Mouse (Mus musculus): ENCODE measurements around the gene Slco1a6. TPM values are rescaled to one million over a fixed set of nuclear protein-coding genes. Genes with fewer than 3 reads are reported as not detected.
"Not testable (repeated sequence)": the region's sequence is repeated elsewhere in the genome, so short reads cannot be mapped to it uniquely, and the experiment has no call there.

Slco1a6 gene
- polyA plus RNA-seq, 1 experiment = not detected

GRCm38 (mm10) chr6:142163406-142163805 is 44.9 kb downstream of the Slco1a6 start:
- Histone ChIP-seq H3K36me3 (ENCODE audit: control insufficient read depth, insufficient read depth) (no peaks in the 10 kb centered on the region), H3K79me3 (ENCODE audit: low read depth) (no peaks in the 10 kb centered on the region), H3K4me3 (ENCODE audit: insufficient read depth, poor library complexity, severe bottlenecking) (no peak overlapping the region), H3K27me3 (ENCODE audit: control insufficient read depth, insufficient read depth, insufficient read length) (no peaks in the 10 kb centered on the region), H3ac (ENCODE audit: control insufficient read depth, insufficient read length, low read depth) (no peak overlapping the region), H3K79me2 (ENCODE audit: control insufficient read depth, insufficient read depth) (no peaks in the 10 kb centered on the region)
- TF ChIP-seq USF1 (IDR thresholded peaks at IDR 0.05; ENCODE audit: low read depth) (no peak), CEBPB (IDR thresholded peaks at IDR 0.05; ENCODE audit: low read depth) (no peak), MYOD1 (IDR thresholded peaks at IDR 0.05; ENCODE audit: control insufficient read depth, insufficient read length, low read depth) (no peak), CTCF (IDR thresholded peaks at IDR 0.05; ENCODE audit: control insufficient read depth, insufficient read depth, insufficient read length) (no peak)

- no peaks in the 10 kb centered on the region for H3K79me2 ChIP-seq (ENCODE audit: control insufficient read depth, insufficient read depth)
- H3K4me3 ChIP-seq (ENCODE audit: insufficient read depth, poor library complexity, severe bottlenecking) = no peak overlapping the region
- TF ChIP-seq CTCF (IDR thresholded peaks at IDR 0.05; ENCODE audit: control insufficient read depth, insufficient read depth, insufficient read length) (no peak), MAX (IDR thresholded peaks at IDR 0.05) (no peak), CEBPB (IDR thresholded peaks at IDR 0.05; ENCODE audit: low read depth) (no peak), MYOG (IDR thresholded peaks at IDR 0.05; ENCODE audit: control insufficient read depth, extremely low read depth, insufficient read length) (no peak), FOSL1 (IDR thresholded peaks at IDR 0.05; ENCODE audit: insufficient read depth, low read length, poor library complexity, severe bottlenecking) (no peak), MYOD1 (IDR thresholded peaks at IDR 0.05; ENCODE audit: control insufficient read depth, insufficient read length, low read depth) (no peak), USF1 (IDR thresholded peaks at IDR 0.05; ENCODE audit: low read depth) (no peak)
- no peaks in the 10 kb centered on the region for H3K36me3 ChIP-seq (ENCODE audit: control insufficient read depth, insufficient read depth)
- no peaks in the 10 kb centered on the region for H3K79me3 ChIP-seq (ENCODE audit: low read depth)
- H3K27me3 ChIP-seq (ENCODE audit: control insufficient read depth, insufficient read depth, insufficient read length) = no peaks in the 10 kb centered on the region
- no peak overlapping the region for H3ac ChIP-seq (ENCODE audit: control insufficient read depth, insufficient read length, low read depth)
These were observed 47.1 kb downstream of the Slco1a6 start for GRCm38 (mm10) chr6:142161171-142161570.

DNA sequence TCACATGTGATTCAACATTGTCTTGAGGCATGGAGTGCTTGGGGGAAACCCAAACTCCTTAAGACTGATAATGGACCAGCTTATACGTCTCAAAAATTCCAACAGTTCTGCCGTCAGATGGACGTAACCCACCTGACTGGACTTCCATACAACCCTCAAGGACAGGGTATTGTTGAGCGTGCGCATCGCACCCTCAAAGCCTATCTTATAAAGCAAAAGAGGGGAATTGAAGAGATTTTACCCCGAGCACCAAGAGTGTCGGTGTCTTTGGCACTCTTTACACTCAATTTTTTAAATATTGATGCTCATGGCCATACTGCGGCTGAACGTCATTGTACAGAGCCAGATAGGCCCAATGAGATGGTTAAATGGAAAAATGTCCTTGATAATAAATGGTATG is 54.2 kb downstream of the Slco1a6 start:
- not testable (repeated sequence) for H3K27me3 ChIP-seq (ENCODE audit: control insufficient read depth, insufficient read depth, insufficient read length); H3K36me3 ChIP-seq (ENCODE audit: control insufficient read depth, insufficient read depth); H3K79me2 ChIP-seq (ENCODE audit: control insufficient read depth, insufficient read depth); H3ac ChIP-seq (ENCODE audit: control insufficient read depth, insufficient read length, low read depth); H3K79me3 ChIP-seq (ENCODE audit: low read depth); H3K4me3 ChIP-seq (ENCODE audit: insufficient read depth, poor library complexity, severe bottlenecking)

- no peaks in the 10 kb centered on the region for H3K27me3 ChIP-seq (ENCODE audit: control insufficient read depth, insufficient read depth, insufficient read length)
- H3K36me3 ChIP-seq (ENCODE audit: control insufficient read depth, insufficient read depth) = no peaks in the 10 kb centered on the region
- no peaks in the 10 kb centered on the region for H3K79me2 ChIP-seq (ENCODE audit: control insufficient read depth, insufficient read depth)
- no peak overlapping the region for H3K4me3 ChIP-seq (ENCODE audit: insufficient read depth, poor library complexity, severe bottlenecking)
- no peaks in the 10 kb centered on the region for H3K79me3 ChIP-seq (ENCODE audit: low read depth)
- TF ChIP-seq MYOD1 (IDR thresholded peaks at IDR 0.05; ENCODE audit: control insufficient read depth, insufficient read length, low read depth) (no peak), USF1 (IDR thresholded peaks at IDR 0.05; ENCODE audit: low read depth) (no peak), MAX (IDR thresholded peaks at IDR 0.05) (no peak), CEBPB (IDR thresholded peaks at IDR 0.05; ENCODE audit: low read depth) (no peak), CTCF (IDR thresholded peaks at IDR 0.05; ENCODE audit: control insufficient read depth, insufficient read depth, insufficient read length) (no peak), MYOG (IDR thresholded peaks at IDR 0.05; ENCODE audit: control insufficient read depth, extremely low read depth, insufficient read length) (no peak), FOSL1 (IDR thresholded peaks at IDR 0.05; ENCODE audit: insufficient read depth, low read length, poor library complexity, severe bottlenecking) (no peak)
- H3ac ChIP-seq (ENCODE audit: control insufficient read depth, insufficient read length, low read depth) = no peak overlapping the region
These were observed 60.0 kb downstream of the Slco1a6 start for GRCm38 (mm10) chr6:142148371-142148770.

GRCm38 (mm10) chr6:142111667-142112305 is 96.5 kb downstream of the Slco1a6 start:
- no peak overlapping the region for H3K4me3 ChIP-seq (ENCODE audit: insufficient read depth, poor library complexity, severe bottlenecking)
- H3K36me3 ChIP-seq (ENCODE audit: control insufficient read depth, insufficient read depth) = no peaks in the 10 kb centered on the region
- H3K79me3 ChIP-seq (ENCODE audit: low read depth) = no peaks in the 10 kb centered on the region
- no peak overlapping the region for H3ac ChIP-seq (ENCODE audit: control insufficient read depth, insufficient read length, low read depth)
- no peaks in the 10 kb centered on the region for H3K27me3 ChIP-seq (ENCODE audit: control insufficient read depth, insufficient read depth, insufficient read length)
- H3K79me2 ChIP-seq (ENCODE audit: control insufficient read depth, insufficient read depth) = no peaks in the 10 kb centered on the region
- no peak for TF ChIP-seq MYOD1 (IDR thresholded peaks at IDR 0.05; ENCODE audit: control insufficient read depth, insufficient read length, low read depth)
- no peak for TF ChIP-seq CEBPB (IDR thresholded peaks at IDR 0.05; ENCODE audit: low read depth)
- no peak for TF ChIP-seq USF1 (IDR thresholded peaks at IDR 0.05; ENCODE audit: low read depth)
- TF ChIP-seq MAX (IDR thresholded peaks at IDR 0.05) = no peak
- no peak for TF ChIP-seq FOSL1 (IDR thresholded peaks at IDR 0.05; ENCODE audit: insufficient read depth, low read length, poor library complexity, severe bottlenecking)
- no peak for TF ChIP-seq MYOG (IDR thresholded peaks at IDR 0.05; ENCODE audit: control insufficient read depth, extremely low read depth, insufficient read length)
- no peak for TF ChIP-seq CTCF (IDR thresholded peaks at IDR 0.05; ENCODE audit: control insufficient read depth, insufficient read depth, insufficient read length)

GRCm38 (mm10) chr6:142091126-142091525 is 117.2 kb downstream of the Slco1a6 start:
- H3ac ChIP-seq (ENCODE audit: control insufficient read depth, insufficient read length, low read depth) = no peak overlapping the region
- no peaks in the 10 kb centered on the region for H3K79me3 ChIP-seq (ENCODE audit: low read depth)
- H3K27me3 ChIP-seq (ENCODE audit: control insufficient read depth, insufficient read depth, insufficient read length) = no peaks in the 10 kb centered on the region
- H3K79me2 ChIP-seq (ENCODE audit: control insufficient read depth, insufficient read depth) = no peaks in the 10 kb centered on the region
- no peaks in the 10 kb centered on the region for H3K36me3 ChIP-seq (ENCODE audit: control insufficient read depth, insufficient read depth)
- no peak overlapping the region for H3K4me3 ChIP-seq (ENCODE audit: insufficient read depth, poor library complexity, severe bottlenecking)
- TF ChIP-seq MYOG (IDR thresholded peaks at IDR 0.05; ENCODE audit: control insufficient read depth, extremely low read depth, insufficient read length) (no peak), CEBPB (IDR thresholded peaks at IDR 0.05; ENCODE audit: low read depth) (peak; percentile 7), MAX (IDR thresholded peaks at IDR 0.05) (no peak)

GRCm38 (mm10) chr6:142058281-142058680 is 150.0 kb downstream of the Slco1a6 start:
- H3K79me3 ChIP-seq (ENCODE audit: low read depth); H3K27me3 ChIP-seq (ENCODE audit: control insufficient read depth, insufficient read depth, insufficient read length); H3K36me3 ChIP-seq (ENCODE audit: control insufficient read depth, insufficient read depth); H3ac ChIP-seq (ENCODE audit: control insufficient read depth, insufficient read length, low read depth); H3K4me3 ChIP-seq (ENCODE audit: insufficient read depth, poor library complexity, severe bottlenecking); H3K79me2 ChIP-seq (ENCODE audit: control insufficient read depth, insufficient read depth): not testable (repeated sequence)

Data from C2C12 (cell line).